ENCODE assay signal across 8 mouse cellular contexts in the genomic region with DNA sequence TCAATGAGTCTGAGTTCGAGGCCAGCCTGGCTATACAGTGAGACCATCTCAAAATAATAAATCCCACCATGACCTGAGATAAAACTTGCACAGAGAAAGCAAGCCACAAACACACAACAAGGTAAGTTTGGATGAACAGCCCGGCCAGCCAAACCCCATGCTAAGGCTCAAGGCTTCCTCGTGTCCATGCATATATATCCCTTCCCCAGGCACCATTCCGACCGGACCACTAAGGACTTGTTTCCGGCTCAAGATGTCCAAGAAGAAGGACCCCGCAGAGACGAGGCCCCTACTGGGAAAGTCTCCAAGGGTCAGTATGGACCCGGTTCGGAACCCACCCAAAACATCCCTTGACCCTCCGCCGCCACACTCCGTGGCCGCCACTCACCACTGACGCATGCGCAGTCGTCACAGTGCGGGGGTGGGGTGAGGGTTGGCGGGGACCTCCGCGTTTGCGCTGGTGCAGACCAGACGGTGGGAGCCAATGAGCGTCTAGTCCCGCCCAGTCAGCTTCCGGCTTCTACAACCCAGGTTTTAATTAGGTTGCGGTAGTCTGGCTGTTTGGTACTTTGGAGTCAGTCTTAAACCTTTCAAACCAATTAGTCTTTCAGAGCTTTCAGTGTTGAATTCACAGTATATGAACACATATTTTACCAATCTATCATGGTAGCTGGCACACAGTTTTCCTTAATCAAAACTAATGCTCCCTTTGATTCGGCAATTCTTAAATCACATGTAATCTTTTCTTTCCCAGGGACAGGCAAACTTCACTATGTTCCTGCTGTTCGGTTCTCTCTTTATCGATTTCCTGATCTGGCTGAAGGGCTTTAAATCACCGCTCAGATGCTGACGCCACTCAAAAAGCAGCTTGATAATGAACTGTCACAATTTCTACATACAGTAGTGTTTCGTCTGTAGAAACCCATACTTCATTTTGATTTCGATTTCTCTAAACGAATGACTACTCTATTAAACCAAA. TPM values are rescaled to one million over a fixed set of nuclear protein-coding genes. Genes with fewer than 3 reads are reported as not detected.
DNase-seq lines count a peak whose midpoint lies in the region; ATAC-seq lines count a peak whose summit lies in the region.

A gene (minus strand): TSS at position 458 of the 979 bp plus-strand sequence.

- H3K27me3 ChIP-seq in heart, embryonic 14.5 days (ENCODE audit: control insufficient read depth, insufficient read depth, low read length), result no peaks in the 10 kb centered on the region
- H3K27me3 ChIP-seq in liver, embryonic 13.5 days, result no peaks in the 10 kb centered on the region
- H3K27me3 ChIP-seq in stomach, embryonic 16.5 days (ENCODE audit: control insufficient read depth, insufficient read depth, low read length), result no peaks in the 10 kb centered on the region

- WGBS in heart, embryonic 14.5 days, result 8% methylated on average over 35 of the region's 35 CpGs
- 6% methylated on average over 35 of the region's 35 CpGs for WGBS in liver, embryonic 13.5 days (ENCODE audit: insufficient replicate concordance)
- WGBS in stomach, embryonic 16.5 days, result 7% methylated on average over 35 of the region's 35 CpGs

- peaks cover 0 to 2% of the 10 kb centered on the region in 2 experiments; a peak in 1 of 4 replicates for H3K4me1 ChIP-seq in heart, embryonic 14.5 days (ENCODE audit: control insufficient read depth in 2 of 2, insufficient read depth in 2 of 2, low read length in 2 of 2)
- H3K4me1 ChIP-seq in liver, embryonic 13.5 days (replicated peaks), result peaks cover 12% of the 10 kb centered on the region
- peaks cover 6% of the 10 kb centered on the region; the same call in 1 of the 2 replicates for H3K4me1 ChIP-seq in stomach, embryonic 16.5 days (ENCODE audit: control insufficient read depth, insufficient read depth, low read length)

- peak; percentile 80 for DNase-seq in c-Kit-negative CD71-positive TER-119-positive erythroid progenitor cells, embryonic 14.5 days (ENCODE audit: low read depth, low spot score)
- peak; percentile 86 for DNase-seq in fibroblast of lung, adult 2 months (ENCODE audit: low read depth)
- DNase-seq in kidney, postnatal 14 days, result peak; percentile 95
- DNase-seq in liver, embryonic 13.5 days, result peak; percentile 93
- DNase-seq in neural tube, embryonic 10.5 days (ENCODE audit: extremely low spot score, low spot score), result peak; percentile 96

- H3K36me3 ChIP-seq in heart, embryonic 14.5 days (ENCODE audit: control insufficient read depth, insufficient read depth, low read length), result peaks cover under 1% of the 10 kb centered on the region; the same call in 1 of the 2 replicates
- peaks cover 11% of the 10 kb centered on the region for H3K36me3 ChIP-seq in liver, embryonic 13.5 days
- H3K36me3 ChIP-seq in stomach, embryonic 16.5 days (ENCODE audit: control insufficient read depth, insufficient read depth, low read length), result no peaks in the 10 kb centered on the region

- peak within 1 kb of the TSS; percentile 68 to 72 for H3K4me3 ChIP-seq in heart, embryonic 14.5 days (ENCODE audit: control insufficient read depth in 1 of 2, insufficient read depth in 1 of 2, low read depth in 1 of 2, low read length in 2 of 2)
- H3K4me3 ChIP-seq in liver, embryonic 13.5 days (replicated peaks), result peak within 1 kb of the TSS; percentile 75
- peak within 1 kb of the TSS; percentile 75 for H3K4me3 ChIP-seq in stomach, embryonic 16.5 days (replicated peaks; ENCODE audit: low read length)

- ATAC-seq in CD4-positive, CD25-positive, alpha-beta regulatory T cell, adult 4 months, result peak; percentile 99
- ATAC-seq in heart, embryonic 14.5 days (ENCODE audit: insufficient number of reproducible peaks, insufficient read depth, low FRiP score, low read depth), result peak; percentile 97
- peak; percentile 99 for ATAC-seq in liver, embryonic 13.5 days (ENCODE audit: low read depth)
- peak; percentile 100 for ATAC-seq in stomach, embryonic 16.5 days (ENCODE audit: insufficient read depth, low FRiP score)

- peak within 1 kb of the TSS; percentile 78 for H3K9ac ChIP-seq in heart, embryonic 14.5 days (ENCODE audit: low read length)
- peak within 1 kb of the TSS; percentile 78 for H3K9ac ChIP-seq in liver, embryonic 13.5 days
- H3K9ac ChIP-seq in stomach, embryonic 16.5 days (ENCODE audit: low read length), result peak within 1 kb of the TSS; percentile 81

- peak within 1 kb of the TSS; percentile 67 to 81 for H3K27ac ChIP-seq in heart, embryonic 14.5 days (replicated peaks in 1 of 2; ENCODE audit: control insufficient read depth in 1 of 2, insufficient read depth in 1 of 2, low read depth in 2 of 2, low read length in 2 of 2)
- peak within 1 kb of the TSS; percentile 79 for H3K27ac ChIP-seq in liver, embryonic 13.5 days
- peak within 1 kb of the TSS; percentile 79 for H3K27ac ChIP-seq in stomach, embryonic 16.5 days (ENCODE audit: low read length)

- peaks cover 4% of the 10 kb centered on the region for H3K9me3 ChIP-seq in heart, embryonic 14.5 days (ENCODE audit: control insufficient read depth, low read length)
- H3K9me3 ChIP-seq in liver, embryonic 13.5 days (replicated peaks), result no peaks in the 10 kb centered on the region
- H3K9me3 ChIP-seq in stomach, embryonic 16.5 days (replicated peaks; ENCODE audit: control insufficient read depth, low read length), result no peaks in the 10 kb centered on the region

- H3K4me2 ChIP-seq in heart, embryonic 14.5 days (ENCODE audit: low read length), result peak within 1 kb of the TSS; percentile 80
- peak within 1 kb of the TSS; percentile 79 for H3K4me2 ChIP-seq in liver, embryonic 13.5 days
- H3K4me2 ChIP-seq in stomach, embryonic 16.5 days (ENCODE audit: low read depth, low read length), result peak within 1 kb of the TSS; percentile 64

RNA-seq across cellular contexts. Expression of the gene that starts here (rescaled TPM):
- polyA plus RNA-seq in CD4-positive, CD25-positive, alpha-beta regulatory T cell, adult 4 months (2017; shearing (Covaris generic)), result 100 to 1,000 TPM; 125 to 131 TPM
- 73.8 and 82.0 TPM in 2 replicates for polyA plus RNA-seq in heart, embryonic 14.5 days (2014; fragmentation: Nextera tagmentation; extraction: Ambion mirVana)
- polyA plus RNA-seq in liver, embryonic 13.5 days (2015; fragmentation: Nextera tagmentation; extraction: Ambion mirVana), result 47.3 and 52.6 TPM in 2 replicates
- polyA plus RNA-seq in stomach, embryonic 16.5 days (2015; fragmentation: Nextera tagmentation; extraction: Ambion mirVana), result 75.3 and 77.5 TPM in 2 replicates

Comparison
In these comparisons a context has a peak if more than half of its experiments do, and no peak if none do; other contexts are left out.
1. Peak in every context shown above with its lines: DNase-seq, ATAC-seq, H3K4me3 ChIP-seq and H3K27ac ChIP-seq.